Mouse (Mus musculus) CH12.LX (cell line): ENCODE data around the gene Pdilt. TPM values are rescaled to one million over a fixed set of nuclear protein-coding genes. Genes with fewer than 3 reads are reported as not detected.

Source experiments
- DNase-seq: peaks from one replicate; pipeline ENCODE4 v3.0.0-alpha.2; 2013; ENCODE audit errors: extremely low read depth
- H3K27ac ChIP-seq: 2 replicates; pipeline ENCODE4 v1.5.1; 2012; ENCODE audit warnings: low read depth, mild to moderate bottlenecking, control low read depth, moderate library complexity; ENCODE audit not compliant: insufficient read depth
- H3K27me3 ChIP-seq: replicated peaks from 2 replicates; pipeline ENCODE3; 2012; ENCODE audit warnings: inconsistent platforms
- H3K36me3 ChIP-seq, 2 experiments: replicated peaks in 1 of 2; 2 replicates each; pipeline versions ENCODE3 to v1.6.1; 2012; ENCODE audit warnings: inconsistent platforms in 1 of 2, low read length in 1 of 2, mild to moderate bottlenecking in 1 of 2, mixed read lengths in 1 of 2, moderate library complexity in 1 of 2; ENCODE audit not compliant: control insufficient read depth in 1 of 2, insufficient read depth in 1 of 2
- H3K4me1 ChIP-seq, 2 experiments: 2 replicates each; pipeline ENCODE4 v1.6.1; 2012; ENCODE audit warnings: inconsistent platforms in 1 of 2, moderate library complexity in 1 of 2; ENCODE audit not compliant: insufficient read depth in 2 of 2, control insufficient read depth in 1 of 2
- H3K4me2 ChIP-seq: 2 replicates; pipeline ENCODE4 v1.6.1; 2012; ENCODE audit warnings: low read depth, mild to moderate bottlenecking, control low read depth; ENCODE audit not compliant: poor library complexity, insufficient read depth, severe bottlenecking
- H3K4me3 ChIP-seq, 3 experiments: fragments of 150-350 bp in 1 of 3; sonication (generic) in 1 of 3; replicated peaks in 1 of 3; 2 replicates each; pipeline versions ENCODE3 to v1.5.1; 2011 to 2012; ENCODE audit warnings: low read depth in 2 of 3, low read length in 2 of 3, mild to moderate bottlenecking in 2 of 3, moderate library complexity in 2 of 3, control low read depth in 1 of 3, improper control_type of control experiment in 1 of 3, inconsistent platforms in 1 of 3, mixed read lengths in 1 of 3; ENCODE audit not compliant: poor library complexity in 1 of 3
- H3K79me2 ChIP-seq: replicated peaks from 2 replicates; pipeline ENCODE4 v1.6.1; 2012; ENCODE audit warnings: mild to moderate bottlenecking, moderate library complexity; ENCODE audit not compliant: control insufficient read depth, poor library complexity, insufficient read depth, severe bottlenecking; ENCODE audit errors: extremely low read depth
- H3K9ac ChIP-seq: 2 replicates; pipeline ENCODE4 v1.6.1; 2012; ENCODE audit warnings: low read depth, mild to moderate bottlenecking, control low read depth, moderate library complexity; ENCODE audit not compliant: insufficient read depth
- H3K9me3 ChIP-seq: replicated peaks from 2 replicates; pipeline ENCODE3; 2012; ENCODE audit warnings: low read length, inconsistent platforms, mixed read lengths
- CTCF ChIP-seq, 2 experiments: IDR thresholded peaks in 1 of 2; conservative IDR thresholded peaks in 1 of 2; 2 replicates each; pipeline ENCODE4 v1.5.1; 2011 to 2012; ENCODE audit warnings: low read depth in 2 of 2, low read length in 2 of 2, improper control_type of control experiment in 1 of 2, inconsistent platforms in 1 of 2, mild to moderate bottlenecking in 1 of 2, moderate library complexity in 1 of 2
- E2F4 ChIP-seq: IDR thresholded peaks from 2 replicates; pipeline ENCODE4 v1.6.1; 2011; ENCODE audit warnings: low read depth, low read length, improper control_type of control experiment; ENCODE audit not compliant: insufficient replicate concordance
- ELF1 ChIP-seq: IDR thresholded peaks from 2 replicates; pipeline ENCODE4 v1.6.1; 2014; ENCODE audit warnings: low read depth, mild to moderate bottlenecking, inconsistent platforms, low read length, improper control_type of control experiment
- EP300 ChIP-seq: IDR thresholded peaks from 2 replicates; pipeline ENCODE4 v1.6.1; 2011; ENCODE audit warnings: low read length, improper control_type of control experiment
- ETS1 ChIP-seq: conservative IDR thresholded peaks from 2 replicates; pipeline ENCODE4 v1.6.1; 2012; ENCODE audit warnings: low read depth, mild to moderate bottlenecking, inconsistent platforms, low read length, improper control_type of control experiment, moderate library complexity
- GABPA ChIP-seq: IDR thresholded peaks from 2 replicates; pipeline ENCODE4 v1.6.1; 2012; ENCODE audit warnings: low read depth, low read length, improper control_type of control experiment, inconsistent platforms; ENCODE audit not compliant: insufficient replicate concordance
- IRF4 ChIP-seq: IDR thresholded peaks from 2 replicates; pipeline ENCODE4 v1.6.1; 2014; ENCODE audit warnings: low read depth, mild to moderate bottlenecking, inconsistent platforms, low read length, improper control_type of control experiment
- KAT2A ChIP-seq: IDR thresholded peaks from 2 replicates; pipeline ENCODE4 v1.6.1; 2012; ENCODE audit warnings: low read length, improper control_type of control experiment, inconsistent platforms; ENCODE audit not compliant: insufficient replicate concordance
- MAFK ChIP-seq: IDR thresholded peaks from 2 replicates; pipeline ENCODE4 v1.6.1; 2011; ENCODE audit warnings: low read length, improper control_type of control experiment; ENCODE audit not compliant: insufficient replicate concordance
- MAX ChIP-seq: IDR thresholded peaks from 2 replicates; pipeline ENCODE4 v1.6.1; 2011; ENCODE audit warnings: low read length, improper control_type of control experiment
- MEF2A ChIP-seq: IDR thresholded peaks from 2 replicates; pipeline ENCODE4 v1.6.1; 2014; ENCODE audit warnings: low read depth, mild to moderate bottlenecking, inconsistent platforms, low read length, improper control_type of control experiment, borderline replicate concordance
- MXI1 ChIP-seq: IDR thresholded peaks from 2 replicates; pipeline ENCODE4 v1.6.1; 2011; ENCODE audit warnings: mild to moderate bottlenecking, low read depth, low read length, improper control_type of control experiment
- MYC ChIP-seq: IDR thresholded peaks from 2 replicates; pipeline ENCODE4 v1.6.1; 2011; ENCODE audit warnings: low read depth, mild to moderate bottlenecking, improper control_type of control experiment, low read length
- NRF1 ChIP-seq: IDR thresholded peaks from 2 replicates; pipeline ENCODE4 v1.6.1; 2014; ENCODE audit warnings: low read depth, mild to moderate bottlenecking, inconsistent platforms, low read length, improper control_type of control experiment, moderate library complexity
- PAX5 ChIP-seq: IDR thresholded peaks from 2 replicates; pipeline ENCODE4 v1.6.1; 2012; ENCODE audit warnings: low read length, inconsistent platforms, mixed read lengths
- POLR2AphosphoS2 ChIP-seq: IDR thresholded peaks from 2 replicates; pipeline ENCODE4 v1.6.1; 2011; ENCODE audit warnings: low read depth, low read length, improper control_type of control experiment
- RCOR1 ChIP-seq: conservative IDR thresholded peaks from 2 replicates; pipeline ENCODE4 v1.6.1; 2012; ENCODE audit warnings: low read depth, mild to moderate bottlenecking, inconsistent platforms, low read length, improper control_type of control experiment
- TCF12 ChIP-seq: IDR thresholded peaks from 2 replicates; pipeline ENCODE4 v1.6.1; 2014; ENCODE audit warnings: low read depth, mild to moderate bottlenecking, inconsistent platforms, low read length, improper control_type of control experiment
- UBTF ChIP-seq: IDR thresholded peaks from 2 replicates; pipeline ENCODE4 v1.6.1; 2012; ENCODE audit warnings: low read depth, mild to moderate bottlenecking, inconsistent platforms, low read length, improper control_type of control experiment, moderate library complexity
- USF1 ChIP-seq: IDR thresholded peaks from 2 replicates; pipeline ENCODE4 v1.6.1; 2014; ENCODE audit warnings: low read depth, mild to moderate bottlenecking, inconsistent platforms, low read length, improper control_type of control experiment
- USF2 ChIP-seq: conservative IDR thresholded peaks from 2 replicates; pipeline ENCODE4 v1.6.1; 2011; ENCODE audit warnings: low read depth, low read length, improper control_type of control experiment
- ZC3H11A ChIP-seq: IDR thresholded peaks from 2 replicates; pipeline ENCODE4 v1.6.1; 2012; ENCODE audit warnings: low read depth, mild to moderate bottlenecking, inconsistent platforms, low read length, improper control_type of control experiment
- ZMIZ1 ChIP-seq: IDR thresholded peaks from 2 replicates; pipeline ENCODE4 v1.6.1; 2012; ENCODE audit warnings: low read depth, mild to moderate bottlenecking, inconsistent platforms, low read length, improper control_type of control experiment
- ZNF384 ChIP-seq: IDR thresholded peaks from 2 replicates; pipeline ENCODE4 v1.6.1; 2012; ENCODE audit warnings: low read depth, low read length, improper control_type of control experiment, inconsistent platforms
- dilution Hi-C: fragments of 300-500 bp; cut with MboI; formaldehyde crosslinking; loops from 2 replicates; pipeline ENCODE4 v1.14.3; 2020; ENCODE audit warnings: low sequenced_read_pairs; ENCODE audit not compliant: extremely low pct_unique_long_range_greater_than_20kb, extremely low pct_ligation_motif_present
- in situ Hi-C: fragments of 300-500 bp; cut with MboI; formaldehyde crosslinking; loops from 3 replicates; pipeline ENCODE4 v1.14.3; 2019; ENCODE audit warnings: low sequenced_read_pairs, low pct_ligation_motif_present, low pct_unique_long_range_greater_than_20kb, mixed read lengths
- polyA plus RNA-seq: library from polyadenylated mRNA; unstranded; fragments of >175 nt; gene quantifications from 2 replicates; pipeline ENCODE4 v1.2.1, GENCODE M21; 2012; ENCODE audit warnings: low read depth; ENCODE audit not compliant: insufficient read length
- total RNA-seq, 2 experiments: library from RNA; depleted of rRNA; stranded (reverse); fragments of 300-350 nt in 1 of 2; fragments of >200 nt in 1 of 2; gene quantifications; 2 replicates each; pipeline ENCODE4 v1.2.3; 2012 to 2014

The Pdilt gene
- total and polyA plus RNA-seq, 3 experiments, result not detected

DNA sequence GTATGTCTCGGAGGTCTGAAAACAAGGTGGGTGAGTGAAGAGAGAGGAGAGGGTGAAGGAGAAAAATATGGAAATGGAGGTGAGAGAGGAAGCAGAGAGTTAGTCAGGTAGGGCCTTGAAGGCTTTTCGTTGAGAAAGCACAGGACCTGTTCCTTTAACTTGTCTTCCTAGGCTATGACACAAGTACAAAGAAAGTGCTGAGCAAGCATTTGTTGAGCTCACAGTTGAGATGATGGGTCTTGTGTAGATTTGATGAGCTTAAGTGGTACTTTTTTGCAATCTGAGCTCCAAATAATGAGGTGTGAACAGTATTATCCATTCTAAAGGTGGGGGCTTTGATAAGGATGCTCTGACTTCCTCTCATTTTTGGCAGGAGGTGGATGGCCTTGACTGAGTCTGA lies 11.1 kb upstream of the Pdilt start:
- no peaks in the 10 kb centered on the region for H3K79me2 ChIP-seq
- H3K9me3 ChIP-seq, result no peaks in the 10 kb centered on the region
- dilution Hi-C loops, result no loop called here
- no peak overlapping the region for H3K9ac ChIP-seq
- no peak for DNase-seq
- TF ChIP-seq USF2 (no peak), KAT2A (no peak), MAFK (peak; percentile 92), POLR2AphosphoS2 (no peak), GABPA (no peak), IRF4 (no peak), CTCF (conservative IDR thresholded peaks at IDR 0.05 in 1 of 2, IDR thresholded peaks at IDR 0.05 in 1 of 2; ENCODE audit: low read depth in 2 of 2, low read length in 2 of 2) (no peak), PAX5 (no peak), E2F4 (no peak)
- no peaks in the 10 kb centered on the region for H3K4me1 ChIP-seq
- no peak overlapping the region for H3K4me3 ChIP-seq
- H3K27ac ChIP-seq, result no peak overlapping the region
- in situ Hi-C loops, result no loop called here
- H3K27me3 ChIP-seq, result no peaks in the 10 kb centered on the region
- no peaks in the 10 kb centered on the region for H3K36me3 ChIP-seq
- H3K4me2 ChIP-seq, result no peak overlapping the region

DNA sequence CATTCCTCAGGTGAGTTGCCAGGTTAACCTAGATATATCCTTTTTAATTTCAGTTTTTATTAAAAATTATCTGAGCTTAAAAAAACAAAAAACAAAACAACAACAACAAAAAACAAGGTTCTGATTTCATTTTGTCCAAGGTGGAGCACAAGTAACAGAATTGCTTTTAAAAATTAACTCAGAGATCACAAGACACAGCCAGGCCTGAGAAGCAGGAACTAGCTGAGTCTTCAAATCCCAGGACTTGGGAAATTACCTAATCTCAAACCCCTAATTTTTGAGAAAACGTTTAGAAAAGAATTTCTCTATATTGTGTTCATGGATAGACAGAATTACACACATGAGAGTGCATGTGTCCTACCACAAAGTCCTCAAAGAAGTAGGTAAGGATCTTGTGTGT lies 9.6 kb upstream of the Pdilt start:
- Histone ChIP-seq H3K4me1 (peaks cover 0 to 6% of the 10 kb centered on the region in 2 experiments; a peak in 2 of 4 replicates), H3K9me3 (no peaks in the 10 kb centered on the region), H3K9ac (no peak overlapping the region), H3K27me3 (no peaks in the 10 kb centered on the region), H3K79me2 (no peaks in the 10 kb centered on the region), H3K27ac (no peak overlapping the region), H3K4me3 (no peak overlapping the region), H3K4me2 (no peak overlapping the region), H3K36me3 (no peaks in the 10 kb centered on the region)
- dilution Hi-C loops (no loop called here), in situ Hi-C loops (no loop called here)
- DNase-seq, result no peak
- no peak for TF ChIP-seq ZC3H11A
- no peak for TF ChIP-seq ZMIZ1
- TF ChIP-seq MXI1, result no peak
- no peak for TF ChIP-seq TCF12
- no peak for TF ChIP-seq NRF1

DNA sequence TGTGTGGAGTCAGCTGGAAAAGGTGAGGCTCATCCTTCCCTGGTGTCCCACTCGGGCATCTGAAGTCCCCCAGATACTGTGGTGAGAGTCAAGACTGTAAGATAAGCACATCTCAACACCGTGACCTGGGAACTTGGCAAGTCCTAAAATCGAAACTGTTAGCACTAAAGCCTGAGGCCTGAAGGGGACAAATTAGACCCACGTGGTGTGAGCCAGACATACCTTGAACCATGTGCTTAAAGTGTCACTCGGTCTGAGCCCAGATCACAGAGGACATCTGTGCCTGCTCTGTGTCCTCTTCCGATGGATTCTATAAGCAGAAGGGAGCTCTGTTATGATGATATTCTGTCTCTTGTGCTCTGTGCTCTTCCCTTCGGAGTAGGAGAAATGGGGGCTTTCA lies 5.3 kb upstream of the Pdilt start:
- H3K27ac ChIP-seq, result no peak overlapping the region
- H3K9ac ChIP-seq, result no peak overlapping the region
- no peak for DNase-seq
- no peaks in the 10 kb centered on the region for H3K79me2 ChIP-seq
- no peak overlapping the region for H3K4me3 ChIP-seq
- peaks cover 3% of the 10 kb centered on the region for H3K27me3 ChIP-seq
- dilution Hi-C loops (no loop called here), in situ Hi-C loops (no loop called here)
- no peaks in the 10 kb centered on the region for H3K36me3 ChIP-seq
- no peaks in the 10 kb centered on the region for H3K9me3 ChIP-seq
- peaks cover 0 to 17% of the 10 kb centered on the region in 2 experiments; a peak in 2 of 4 replicates for H3K4me1 ChIP-seq
- TF ChIP-seq UBTF, result no peak
- TF ChIP-seq ZC3H11A, result no peak
- TF ChIP-seq RCOR1, result no peak
- TF ChIP-seq ELF1, result no peak
- peak; percentile 69 for TF ChIP-seq MAX
- no peak for TF ChIP-seq USF1
- TF ChIP-seq E2F4, result no peak
- TF ChIP-seq KAT2A, result no peak
- TF ChIP-seq MYC, result 0 out of 2 replicates have a peak, but pooled peaks have one; percentile 34
- TF ChIP-seq GABPA, result no peak
- no peak for TF ChIP-seq EP300
- TF ChIP-seq MEF2A, result no peak
- no peak for TF ChIP-seq ETS1
- TF ChIP-seq ZNF384, result no peak
- H3K4me2 ChIP-seq, result no peak overlapping the region
